Mouse (Mus musculus) spleen, adult 2 months (tissue): Measurements from ENCODE around the gene Nos2. TPM values are rescaled to one million over a fixed set of nuclear protein-coding genes. Genes with fewer than 3 reads are reported as not detected.

ENCODE experiments used
- DNase-seq, 2 experiments: peaks; one replicate each; pipeline versions ENCODE4 v3.0.0 to v3.0.0-alpha.2; 2012 to 2021; ENCODE audit warnings: low spot score in 2 of 2, low read depth in 1 of 2
- H3K27ac ChIP-seq: fragments of 200-500 bp; 2 replicates; pipeline ENCODE4 v1.5.1; 2012; ENCODE audit warnings: low read length, inconsistent platforms; ENCODE audit not compliant: insufficient read depth
- H3K27me3 ChIP-seq: fragments of 200-500 bp; 2 replicates; pipeline ENCODE4 v1.6.1; 2012; ENCODE audit warnings: mild to moderate bottlenecking, moderate library complexity, low read length, inconsistent platforms; ENCODE audit not compliant: control insufficient read depth, insufficient read depth
- H3K36me3 ChIP-seq: fragments of 200-500 bp; 2 replicates; pipeline ENCODE4 v1.6.1; 2012; ENCODE audit warnings: mild to moderate bottlenecking, low read length, inconsistent platforms; ENCODE audit not compliant: control insufficient read depth, insufficient read depth
- H3K4me1 ChIP-seq: fragments of 200-500 bp; 2 replicates; pipeline ENCODE4 v1.6.1; 2011; ENCODE audit warnings: inconsistent platforms; ENCODE audit not compliant: control insufficient read depth, insufficient read depth, insufficient read length
- H3K4me3 ChIP-seq: fragments of 200-500 bp; 2 replicates; pipeline ENCODE4 v1.5.1; 2011; ENCODE audit warnings: mild to moderate bottlenecking, inconsistent platforms; ENCODE audit not compliant: insufficient read depth, insufficient read length; ENCODE audit errors: extremely low read depth
- CTCF ChIP-seq: fragments of 200-500 bp; IDR thresholded peaks from 2 replicates; pipeline ENCODE4 v1.5.1; 2011; ENCODE audit warnings: mild to moderate bottlenecking, inconsistent platforms; ENCODE audit not compliant: insufficient read depth, insufficient read length, insufficient replicate concordance; ENCODE audit errors: extremely low read depth
- POLR2A ChIP-seq: fragments of 200-500 bp; IDR thresholded peaks from 2 replicates; pipeline ENCODE4 v1.6.1; 2011; ENCODE audit warnings: low read depth, low read length, inconsistent platforms
- WGBS: fragments of 180-500 bp; shearing (Covaris S2); methylation state at CpG from one replicate; pipeline ENCODE4 v1.1.7; 2018; 5-methylcytosine and 5-hydroxymethylcytosine counted together
- polyA plus RNA-seq: library from polyadenylated mRNA; depleted of rRNA; stranded (reverse); fragments of >200 nt; gene quantifications from 2 replicates; pipeline ENCODE4 v1.2.3, GENCODE M21; 2012

Nos2 gene
- polyA plus RNA-seq, 1 experiment = 1.2 TPM

GRCm38 (mm10) chr11:78896357-78897123 is 24.0 kb upstream of the Nos2 start:
- 75% methylated on average over 7 of the region's 7 CpGs for WGBS
- H3K4me1 ChIP-seq = no peaks in the 10 kb centered on the region
- H3K4me3 ChIP-seq = no peak overlapping the region
- TF ChIP-seq CTCF (peak; percentile 77), POLR2A (no peak)
- H3K27ac ChIP-seq = no peak overlapping the region
- H3K27me3 ChIP-seq = no peaks in the 10 kb centered on the region
- DNase-seq = peak in 1 of 2 experiments; percentile 15
- no peaks in the 10 kb centered on the region for H3K36me3 ChIP-seq

- 56% methylated on average over 6 of the region's 6 CpGs for WGBS
- DNase-seq = no peak
- TF ChIP-seq POLR2A (no peak), CTCF (no peak)
- H3K4me1 ChIP-seq = no peaks in the 10 kb centered on the region; the same call in 1 of the 2 replicates
- H3K4me3 ChIP-seq = no peak overlapping the region
- no peaks in the 10 kb centered on the region for H3K36me3 ChIP-seq
- H3K27me3 ChIP-seq = no peaks in the 10 kb centered on the region
- no peak overlapping the region for H3K27ac ChIP-seq
Measured at GRCm38 (mm10) chr11:78915473-78915872, 5.1 kb upstream of the Nos2 start.

GRCm38 (mm10) chr11:78916410-78916809 is 4.2 kb upstream of the Nos2 start:
- Histone ChIP-seq H3K4me1 (no peaks in the 10 kb centered on the region; the same call in 1 of the 2 replicates), H3K4me3 (no peak overlapping the region), H3K27ac (no peak overlapping the region), H3K36me3 (no peaks in the 10 kb centered on the region), H3K27me3 (no peaks in the 10 kb centered on the region)
- no peak for TF ChIP-seq POLR2A
- TF ChIP-seq CTCF = no peak
- 73% methylated on average over 1 of the region's 1 CpGs for WGBS
- no peak for DNase-seq

GRCm38 (mm10) chr11:78919745-78920144 is 842 bp upstream of the Nos2 start:
- H3K4me1 ChIP-seq = no peaks in the 10 kb centered on the region; the same call in 1 of the 2 replicates
- H3K27ac ChIP-seq = no peak overlapping the region
- no peaks in the 10 kb centered on the region for H3K36me3 ChIP-seq
- no peak for TF ChIP-seq POLR2A
- no peak for TF ChIP-seq CTCF
- WGBS = 69% methylated on average over 4 of the region's 4 CpGs
- no peaks in the 10 kb centered on the region; the same call in 1 of the 2 replicates for H3K27me3 ChIP-seq
- DNase-seq = no peak
- no peak overlapping the region for H3K4me3 ChIP-seq

GRCm38 (mm10) chr11:78922678-78923407 is 2.3 kb downstream of the Nos2 start:
- 44% methylated on average over 8 of the region's 8 CpGs for WGBS
- Histone ChIP-seq H3K4me3 (no peak overlapping the region), H3K4me1 (no peaks in the 10 kb centered on the region; the same call in 1 of the 2 replicates), H3K27ac (no peak overlapping the region), H3K27me3 (peaks cover 10% of the 10 kb centered on the region), H3K36me3 (no peaks in the 10 kb centered on the region)
- TF ChIP-seq CTCF = peak; percentile 70; the same call in 1 of the 2 replicates
- TF ChIP-seq POLR2A = no peak
- DNase-seq = peak in 1 of 2 experiments; percentile 19

GRCm38 (mm10) chr11:78924111-78924510 is 3.5 kb downstream of the Nos2 start:
- peaks cover 10% of the 10 kb centered on the region for H3K27me3 ChIP-seq
- TF ChIP-seq CTCF = no peak
- TF ChIP-seq POLR2A = no peak

More at GRCm38 (mm10) chr11:78924111-78924510, 3.5 kb downstream of the Nos2 start:
- Histone ChIP-seq H3K4me3 (no peak overlapping the region), H3K27ac (no peak overlapping the region), H3K36me3 (no peaks in the 10 kb centered on the region), H3K4me1 (no peaks in the 10 kb centered on the region; the same call in 1 of the 2 replicates)
- 7% methylated on average over 9 of the region's 9 CpGs for WGBS
- no peak for DNase-seq
